Mouse (Mus musculus) left cerebral cortex, adult 6 months (tissue): ENCODE data around the gene Uqcc2. TPM values are rescaled to one million over a fixed set of nuclear protein-coding genes. Genes with fewer than 3 reads are reported as not detected.

ENCODE experiments used
- long read RNA-seq, 2 experiments: library from polyadenylated mRNA; unstranded; transcript quantifications; one replicate each; pipeline ENCODE4 v2.0.0; 2019 to 2020
- polyA plus RNA-seq: library from polyadenylated mRNA; unstranded; fragments of <200 nt; fragmentation: Nextera tagmentation; gene quantifications from 2 replicates; pipeline ENCODE4 v1.2.3, GENCODE M21; 2021

Gene Uqcc2
- 615 and 677 TPM in 2 replicates for polyA plus RNA-seq
- long read RNA-seq, experiment 1, transcript Uqcc2-201 (4 exons, 500 nt): major isoform, 70 of 72 reads
- long read RNA-seq, experiment 1, partial matches to known transcripts: 2 of 72 reads
- long read RNA-seq, experiment 1, other reads (novel, unspliced or antisense): 0 of 72 reads
- long read RNA-seq, experiment 2, transcript Uqcc2-201 (4 exons, 500 nt): major isoform, 337 of 345 reads
- long read RNA-seq, experiment 2, partial matches to known transcripts: 5 of 345 reads
- long read RNA-seq, experiment 2, other reads (novel, unspliced or antisense): 3 of 345 reads

DNA sequence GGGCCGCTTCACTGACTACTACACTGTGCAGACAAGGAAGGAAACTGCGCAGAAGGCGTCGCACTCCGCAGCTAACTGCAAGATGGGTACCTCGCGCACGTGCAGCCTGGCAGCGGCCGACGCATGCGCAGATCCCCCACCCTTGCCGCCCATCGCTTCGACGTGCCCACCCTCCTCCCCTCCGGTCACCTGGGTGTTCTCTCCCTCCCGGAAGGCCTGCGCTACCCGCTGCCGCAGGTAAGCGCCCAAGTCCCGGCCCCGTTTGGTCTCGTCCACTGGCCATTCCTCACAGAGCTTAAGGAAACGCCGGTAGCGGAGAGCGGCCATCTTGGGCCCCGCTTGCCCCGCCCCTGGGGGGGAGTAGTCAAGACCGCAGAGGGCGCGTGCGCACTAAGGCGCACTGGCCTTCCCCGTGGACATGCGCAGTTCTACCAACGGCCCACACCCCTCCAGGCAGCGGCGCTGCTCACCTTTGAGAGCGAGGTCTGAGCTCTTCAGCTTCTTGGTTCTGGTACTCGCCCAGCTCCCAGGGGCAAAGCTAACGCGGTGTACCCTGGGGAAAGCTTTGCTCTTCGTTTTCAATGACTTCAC, at the start of gene Uqcc2:
TSS of gene Uqcc2 (minus strand) at position 366 of the 591 bp plus-strand sequence.

DNA sequence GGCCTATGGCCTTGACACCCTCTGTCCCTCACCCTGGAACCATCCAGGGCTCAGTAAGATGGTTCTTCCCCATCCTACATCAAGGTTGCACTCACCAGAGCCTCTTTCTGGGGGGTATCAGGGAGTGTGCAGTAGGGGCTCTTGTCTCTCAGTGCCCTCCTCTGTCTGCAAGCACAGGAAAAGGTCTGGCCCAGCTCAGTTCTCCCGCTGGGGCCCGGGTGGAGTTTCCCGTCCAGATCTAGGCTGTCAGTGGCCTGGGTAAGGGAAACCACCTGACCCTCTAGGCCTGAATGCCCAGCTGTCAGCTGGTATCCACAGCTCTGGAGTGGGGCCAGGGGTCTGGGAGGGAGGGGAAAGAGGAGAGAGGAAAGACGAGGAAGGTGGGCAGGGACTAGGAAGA, 33.8 kb upstream of the Uqcc2 start, which contains the start of gene Ip6k3:
TSS of gene Ip6k3 (minus strand) at position 251 of the 400 bp plus-strand sequence.

Other genes starting within 250 kb of the Uqcc2 start
- gene Kifc5b, start 216.8 kb downstream of the Uqcc2 start, polyA plus RNA-seq: 0.39 and 0.59 TPM in 2 replicates
- gene Phf1, start 200.9 kb downstream of the Uqcc2 start, polyA plus RNA-seq: 11.3 and 17.4 TPM in 2 replicates
- gene Cuta, start 194.3 kb downstream of the Uqcc2 start, polyA plus RNA-seq: 187 and 240 TPM in 2 replicates
- gene Syngap1, start 192.7 kb downstream of the Uqcc2 start, polyA plus RNA-seq: 14.1 and 19.3 TPM in 2 replicates
- gene Zbtb9, start 160.7 kb downstream of the Uqcc2 start, polyA plus RNA-seq: 6.5 and 7.5 TPM in 2 replicates
- gene Bak1, start 104.9 kb downstream of the Uqcc2 start, polyA plus RNA-seq: 0.74 and 2.8 TPM in 2 replicates
- 0.15 and 0.34 TPM in 2 replicates for gene Itpr3, start 76.6 kb downstream of the Uqcc2 start, polyA plus RNA-seq
- gene Ip6k3, start 33.9 kb upstream of the Uqcc2 start, polyA plus RNA-seq: 0.90 and 1.1 TPM in 2 replicates
- 3.6 and 6.3 TPM in 2 replicates for gene Lemd2, start 70.6 kb upstream of the Uqcc2 start, polyA plus RNA-seq